Mouse (Mus musculus): ENCODE results near the gene Gmnn. TPM values are rescaled to one million over a fixed set of nuclear protein-coding genes. Genes with fewer than 3 reads are reported as not detected.

Gene Gmnn
- polyA plus RNA-seq, 2 experiments from 2014 or later, result 47.8 to 61.4 TPM

GRCm38 (mm10) chr13:24702128-24702527 is 59.6 kb downstream of the Gmnn start:
- ATAC-seq, result no peak

Other genes with a start within 250 kb of the Gmnn start
- 100 to 1,000 TPM; 210 to 273 TPM for gene Ripor2, start 179.7 kb downstream of the Gmnn start, polyA plus RNA-seq (2017; shearing (Covaris generic))
- not detected for gene Armh2, start 20.7 kb downstream of the Gmnn start, polyA plus RNA-seq (2017; shearing (Covaris generic))
- 10 to 100 TPM; 32.0 to 44.4 TPM for gene BC005537, start 39.7 kb upstream of the Gmnn start, polyA plus RNA-seq (2017; shearing (Covaris generic))
- 10 to 100 TPM; 69.2 to 76.1 TPM for gene Acot13, start 69.6 kb upstream of the Gmnn start, polyA plus RNA-seq (2017; shearing (Covaris generic))
- gene Tdp2, start 69.8 kb upstream of the Gmnn start, polyA plus RNA-seq (2017; shearing (Covaris generic)), result 10 to 100 TPM; 17.2 to 24.2 TPM
- gene D130043K22Rik, start 83.2 kb upstream of the Gmnn start, polyA plus RNA-seq (2017; shearing (Covaris generic)), result under 1 TPM; 0.24 to 0.25 TPM
- gene Aldh5a1, start 175.7 kb upstream of the Gmnn start, polyA plus RNA-seq (2017; shearing (Covaris generic)), result under 1 TPM; 0.20 to 0.49 TPM
- 1 to 10 TPM in 1 of 2 experiments, under 1 TPM in 1; 0.98 to 2.4 TPM for gene Gpld1, start 181.2 kb upstream of the Gmnn start, polyA plus RNA-seq (2017; shearing (Covaris generic))